Mouse (Mus musculus): ENCODE measurements around the gene Eif3k. TPM values are rescaled to one million over a fixed set of nuclear protein-coding genes. Genes with fewer than 3 reads are reported as not detected.

Eif3k gene
- polyA plus RNA-seq, 1 experiment from 2014 or later = 373 TPM

- Histone ChIP-seq H3K4me1 (peaks cover 15% of the 10 kb centered on the region; the same call in 1 of the 2 replicates), H3K27me3 (replicated peaks) (no peaks in the 10 kb centered on the region), H3K9ac (no peak overlapping the region), H3K27ac (0 out of 2 replicates have a peak overlapping the region, but pooled peaks have one; percentile 28), H3K36me3 (0 out of 2 replicates have a peak, but pooled peaks cover 2% of the 10 kb centered on the region), H3K9me3 (no peaks in the 10 kb centered on the region), H3K4me3 (replicated peaks) (no peak overlapping the region), H3K4me2 (no peak overlapping the region)
- WGBS = 65% methylated on average over 4 of the region's 5 CpGs
- ATAC-seq (ENCODE audit: insufficient read depth, low FRiP score, low read depth) = no peak
Observed at GRCm38 (mm10) chr7:28966181-28966580, 15.5 kb downstream of the Eif3k start.

GRCm38 (mm10) chr7:28965346-28965840, 16.3 kb downstream of the Eif3k start:
- 77% methylated on average over 5 of the region's 5 CpGs for WGBS

DNA sequence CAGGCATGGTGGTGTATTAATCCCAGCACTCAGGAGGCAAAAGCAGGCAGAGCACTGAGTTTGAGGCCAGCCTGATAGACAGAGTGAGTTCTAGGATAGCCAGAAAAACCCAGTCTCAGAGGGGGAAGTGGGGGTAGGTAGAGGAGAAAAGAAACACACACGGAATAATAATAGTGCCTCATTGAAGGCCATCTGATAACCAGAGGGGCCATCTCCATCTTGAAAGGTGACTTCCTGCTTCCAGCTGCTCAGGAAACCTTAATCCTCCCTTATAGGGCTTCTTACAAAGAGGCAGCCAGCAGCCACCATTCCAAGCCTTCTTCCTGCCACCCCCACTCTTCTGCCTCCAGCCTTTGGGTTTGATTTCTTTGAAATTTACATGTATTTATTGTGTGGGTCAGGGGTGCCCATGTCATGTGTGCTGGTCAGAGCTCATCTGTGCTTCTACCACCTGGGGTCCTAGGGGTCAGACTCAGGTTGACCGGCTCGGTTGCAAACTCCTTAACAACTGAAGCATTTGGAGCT, 18.2 kb downstream of the Eif3k start:
- H3K4me1 ChIP-seq = peaks cover 35% of the 10 kb centered on the region
- no peak overlapping the region for H3K4me2 ChIP-seq
- peak overlapping the region; percentile 88; the same call in 1 of the 2 replicates for H3K27ac ChIP-seq
- no peaks in the 10 kb centered on the region for H3K36me3 ChIP-seq
- no peak overlapping the region for H3K4me3 ChIP-seq (replicated peaks)
- no peak overlapping the region for H3K9ac ChIP-seq
- ATAC-seq (ENCODE audit: insufficient read depth, low FRiP score, low read depth) = no peak
- no peaks in the 10 kb centered on the region for H3K9me3 ChIP-seq
- 71% methylated on average over 3 of the region's 3 CpGs for WGBS
- H3K27me3 ChIP-seq (replicated peaks) = no peaks in the 10 kb centered on the region

More at GRCm38 (mm10) chr7:28965346-28965840, 16.3 kb downstream of the Eif3k start:
- peaks cover 17% of the 10 kb centered on the region; the same call in 1 of the 2 replicates for H3K4me1 ChIP-seq
- H3K4me2 ChIP-seq = no peak overlapping the region
- ATAC-seq (ENCODE audit: insufficient read depth, low FRiP score, low read depth) = no peak
- H3K9me3 ChIP-seq = no peaks in the 10 kb centered on the region
- H3K36me3 ChIP-seq = no peaks in the 10 kb centered on the region
- H3K27ac ChIP-seq = no peak overlapping the region
- H3K27me3 ChIP-seq (replicated peaks) = no peaks in the 10 kb centered on the region
- no peak overlapping the region for H3K9ac ChIP-seq
- no peak overlapping the region for H3K4me3 ChIP-seq (replicated peaks)

DNA sequence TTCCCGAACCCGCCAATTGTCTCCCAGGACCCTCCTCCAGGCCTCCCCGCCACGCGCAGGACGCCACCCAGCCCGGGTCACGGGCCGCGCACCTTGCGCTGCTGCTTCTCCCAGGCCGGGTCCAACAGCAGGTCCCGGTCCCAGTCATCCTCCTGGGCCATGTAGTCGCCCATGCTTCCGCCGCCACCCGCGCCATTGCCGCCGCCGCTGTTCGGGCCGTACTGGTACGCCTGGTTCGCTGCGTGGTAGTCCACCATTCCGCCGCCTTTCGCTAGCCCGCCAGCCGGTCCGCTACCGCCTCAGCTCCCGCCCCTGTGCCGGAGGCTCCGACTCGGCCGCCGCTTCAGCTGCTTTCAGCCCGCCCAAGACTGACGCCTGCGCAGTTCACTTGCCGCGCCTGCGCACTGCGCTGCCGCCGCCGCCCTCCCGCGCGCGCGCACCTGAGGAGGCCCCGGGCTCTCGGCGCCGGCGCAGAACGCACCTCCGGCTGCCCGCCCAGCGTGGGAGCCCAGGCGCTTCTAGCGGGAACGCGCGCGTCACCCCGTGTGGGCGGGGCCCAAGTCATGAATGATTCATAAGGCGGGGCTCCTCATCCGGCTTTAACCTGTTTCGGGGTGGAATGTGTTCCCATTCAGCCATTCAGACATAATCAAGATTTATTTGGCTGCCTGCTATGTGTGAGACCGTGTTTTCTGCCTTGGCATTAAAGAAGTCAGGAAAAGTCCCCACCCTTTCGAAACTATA, 19.6 kb downstream of the Eif3k start, which contains the start of gene Actn4:
Gene Actn4 (minus strand): TSS at position 414 of the 744 bp plus-strand sequence.
- H3K36me3 ChIP-seq = no peaks in the 10 kb centered on the region
- H3K4me2 ChIP-seq = peak within 1 kb of the TSS; percentile 69
- H3K4me3 ChIP-seq (replicated peaks) = peak within 1 kb of the TSS; percentile 82
- no peaks in the 10 kb centered on the region for H3K27me3 ChIP-seq (replicated peaks)
- peaks cover 47% of the 10 kb centered on the region for H3K4me1 ChIP-seq
- H3K27ac ChIP-seq = peak within 1 kb of the TSS; percentile 88
- peak within 1 kb of the TSS; percentile 90 for H3K9ac ChIP-seq
- peak; percentile 91 for ATAC-seq (ENCODE audit: insufficient read depth, low FRiP score, low read depth)
- no peaks in the 10 kb centered on the region for H3K9me3 ChIP-seq
- WGBS = under 1% methylated on average over 76 of the region's 76 CpGs

DNA sequence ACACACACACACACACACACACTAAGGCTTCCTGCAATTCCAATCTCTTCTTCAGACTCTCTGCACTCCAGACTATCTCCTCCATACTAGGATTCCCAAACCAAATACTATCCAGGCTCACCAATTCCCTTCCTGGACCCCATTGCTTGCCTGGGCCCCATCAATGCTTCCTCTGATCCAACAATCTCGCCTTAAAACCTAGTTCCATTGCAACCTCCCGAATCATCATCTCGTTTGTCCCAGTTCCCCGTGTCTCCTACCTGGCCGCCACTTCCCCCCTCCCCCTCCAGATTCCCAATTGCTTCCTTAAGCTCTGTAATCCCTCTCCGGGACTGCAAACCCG, 20.1 kb downstream of the Eif3k start:
- Histone ChIP-seq H3K9me3 (no peaks in the 10 kb centered on the region), H3K27ac (peak overlapping the region; percentile 88), H3K4me1 (peaks cover 43% of the 10 kb centered on the region), H3K36me3 (no peaks in the 10 kb centered on the region), H3K4me2 (peak overlapping the region; percentile 69), H3K4me3 (replicated peaks) (peak overlapping the region; percentile 82), H3K9ac (peak overlapping the region; percentile 90), H3K27me3 (replicated peaks) (no peaks in the 10 kb centered on the region)
- under 1% methylated on average over 7 of the region's 7 CpGs for WGBS
- no peak for ATAC-seq (ENCODE audit: insufficient read depth, low FRiP score, low read depth)

GRCm38 (mm10) chr7:28960354-28961046, 21.2 kb downstream of the Eif3k start:
- Histone ChIP-seq H3K4me2 (peak overlapping the region; percentile 69), H3K36me3 (no peaks in the 10 kb centered on the region), H3K9ac (peak overlapping the region; percentile 90), H3K27me3 (replicated peaks) (no peaks in the 10 kb centered on the region), H3K4me3 (replicated peaks) (peak overlapping the region; percentile 82), H3K9me3 (no peaks in the 10 kb centered on the region), H3K27ac (peak overlapping the region; percentile 88), H3K4me1 (peaks cover 45% of the 10 kb centered on the region)
- ATAC-seq (ENCODE audit: insufficient read depth, low FRiP score, low read depth) = no peak
- WGBS = 10% methylated on average over 9 of the region's 9 CpGs

GRCm38 (mm10) chr7:28959505-28960045, 22.1 kb downstream of the Eif3k start:
- no peaks in the 10 kb centered on the region for H3K36me3 ChIP-seq
- H3K4me3 ChIP-seq (replicated peaks) = peak overlapping the region; percentile 82
- no peaks in the 10 kb centered on the region for H3K9me3 ChIP-seq
- ATAC-seq (ENCODE audit: insufficient read depth, low FRiP score, low read depth) = peak; percentile 17
- H3K4me2 ChIP-seq = peak overlapping the region; percentile 69
- H3K9ac ChIP-seq = peak overlapping the region; percentile 90; the same call in 1 of the 2 replicates
- no peaks in the 10 kb centered on the region for H3K27me3 ChIP-seq (replicated peaks)
- peak overlapping the region; percentile 88 for H3K27ac ChIP-seq
- peaks cover 54% of the 10 kb centered on the region for H3K4me1 ChIP-seq
- 12% methylated on average over 6 of the region's 6 CpGs for WGBS

DNA sequence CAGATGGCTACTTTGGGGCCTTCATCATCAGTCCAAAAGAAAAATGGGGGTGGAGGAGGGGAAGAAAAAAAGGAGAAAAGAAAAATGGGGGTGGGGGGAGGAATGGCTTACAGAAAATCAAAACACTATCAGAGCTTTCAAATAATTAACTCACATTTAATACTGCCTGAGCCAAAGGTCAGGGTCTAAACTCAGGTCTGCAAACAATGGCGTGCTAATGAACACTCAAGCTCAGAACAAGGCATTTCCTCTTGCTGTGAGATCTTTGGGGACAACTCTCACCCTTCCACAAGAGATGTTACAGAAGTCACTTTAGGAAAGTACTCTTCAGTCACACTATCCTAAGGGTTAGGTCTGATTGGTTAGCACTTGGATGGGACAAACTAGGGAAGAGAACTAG, 22.9 kb downstream of the Eif3k start:
- Histone ChIP-seq H3K36me3 (no peaks in the 10 kb centered on the region), H3K9me3 (no peaks in the 10 kb centered on the region), H3K27ac (peak overlapping the region; percentile 88), H3K4me3 (replicated peaks) (peak overlapping the region; percentile 82), H3K27me3 (replicated peaks) (no peaks in the 10 kb centered on the region), H3K9ac (no peak overlapping the region), H3K4me1 (peaks cover 59% of the 10 kb centered on the region), H3K4me2 (peak overlapping the region; percentile 69)
- WGBS = 47% methylated on average over 1 of the region's 1 CpGs
- ATAC-seq (ENCODE audit: insufficient read depth, low FRiP score, low read depth) = no peak

DNA sequence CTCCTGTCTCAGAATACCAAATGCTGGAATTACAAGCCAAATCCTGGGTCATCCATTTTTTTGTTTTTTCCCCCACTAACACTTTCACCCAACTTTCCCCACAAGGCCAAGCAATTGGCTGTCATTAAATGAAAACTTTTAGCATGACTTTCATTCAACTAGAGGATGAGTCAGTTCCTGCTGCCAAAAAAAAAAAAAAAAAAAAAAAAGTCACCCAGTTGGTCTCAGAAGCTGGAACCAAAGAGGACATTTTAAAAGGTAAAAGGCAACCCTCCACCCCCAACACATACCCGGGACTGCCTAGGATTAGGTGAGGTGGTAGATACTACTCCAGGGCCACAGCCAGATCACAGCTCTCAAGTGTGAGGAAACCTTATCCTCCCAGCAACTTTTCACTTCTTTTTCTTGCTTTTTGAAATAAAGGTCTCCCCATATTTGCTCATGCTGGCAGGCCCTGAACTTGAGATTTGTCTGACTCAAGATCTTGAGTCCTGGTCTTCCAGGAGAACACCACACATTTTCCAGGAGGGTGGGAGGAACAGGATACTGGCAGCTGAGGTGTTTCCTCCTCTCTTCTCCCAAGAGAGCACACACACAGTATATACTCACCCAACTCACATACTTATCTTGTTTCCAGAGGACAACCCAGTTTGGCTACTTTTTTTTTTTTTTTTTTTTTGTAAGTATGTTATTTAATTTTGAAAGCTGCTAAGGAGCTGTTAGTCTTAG, 23.5 kb downstream of the Eif3k start:
- ATAC-seq (ENCODE audit: insufficient read depth, low FRiP score, low read depth) = no peak
- Histone ChIP-seq H3K36me3 (no peaks in the 10 kb centered on the region), H3K9me3 (no peaks in the 10 kb centered on the region), H3K4me3 (replicated peaks) (no peak overlapping the region), H3K9ac (no peak overlapping the region), H3K27me3 (replicated peaks) (no peaks in the 10 kb centered on the region), H3K4me2 (peak overlapping the region; percentile 15; the same call in 1 of the 2 replicates), H3K27ac (peak overlapping the region; percentile 88), H3K4me1 (peaks cover 61% of the 10 kb centered on the region)
- 36% methylated on average over 1 of the region's 1 CpGs for WGBS

- Histone ChIP-seq H3K4me1 (peaks cover 60% of the 10 kb centered on the region), H3K4me2 (no peak overlapping the region), H3K36me3 (no peaks in the 10 kb centered on the region), H3K9ac (no peak overlapping the region), H3K4me3 (replicated peaks) (no peak overlapping the region), H3K27ac (peak overlapping the region; percentile 88; the same call in 1 of the 2 replicates), H3K9me3 (no peaks in the 10 kb centered on the region), H3K27me3 (replicated peaks) (no peaks in the 10 kb centered on the region)
- no peak for ATAC-seq (ENCODE audit: insufficient read depth, low FRiP score, low read depth)
- 69% methylated on average over 6 of the region's 6 CpGs for WGBS
Observed at GRCm38 (mm10) chr7:28957286-28957685, 24.4 kb downstream of the Eif3k start.

- Histone ChIP-seq H3K36me3 (no peaks in the 10 kb centered on the region), H3K27ac (peak overlapping the region; percentile 49; the same call in 1 of the 2 replicates), H3K4me2 (no peak overlapping the region), H3K9me3 (no peaks in the 10 kb centered on the region), H3K4me1 (peaks cover 69% of the 10 kb centered on the region), H3K27me3 (replicated peaks) (no peaks in the 10 kb centered on the region), H3K9ac (no peak overlapping the region), H3K4me3 (replicated peaks) (no peak overlapping the region)
- ATAC-seq (ENCODE audit: insufficient read depth, low FRiP score, low read depth) = no peak
- 74% methylated on average over 1 of the region's 1 CpGs for WGBS
Observed at GRCm38 (mm10) chr7:28956270-28956669, 25.4 kb downstream of the Eif3k start.
